Mouse (Mus musculus) embryonic fibroblast, embryonic 13.5 days (primary cell): ENCODE data around the gene Helz.

Experiments used
- CTCF ChIP-seq: IDR thresholded peaks from 2 replicates; pipeline ENCODE4 v1.5.1; 2011; ENCODE audit warnings: mild to moderate bottlenecking, control low read depth, low read length, moderate library complexity, borderline replicate concordance; ENCODE audit not compliant: insufficient read depth
- POLR2A ChIP-seq: IDR thresholded peaks from 2 replicates; pipeline ENCODE4 v1.6.1; 2011; ENCODE audit warnings: low read depth, mild to moderate bottlenecking, control low read depth, low read length, moderate library complexity

DNA sequence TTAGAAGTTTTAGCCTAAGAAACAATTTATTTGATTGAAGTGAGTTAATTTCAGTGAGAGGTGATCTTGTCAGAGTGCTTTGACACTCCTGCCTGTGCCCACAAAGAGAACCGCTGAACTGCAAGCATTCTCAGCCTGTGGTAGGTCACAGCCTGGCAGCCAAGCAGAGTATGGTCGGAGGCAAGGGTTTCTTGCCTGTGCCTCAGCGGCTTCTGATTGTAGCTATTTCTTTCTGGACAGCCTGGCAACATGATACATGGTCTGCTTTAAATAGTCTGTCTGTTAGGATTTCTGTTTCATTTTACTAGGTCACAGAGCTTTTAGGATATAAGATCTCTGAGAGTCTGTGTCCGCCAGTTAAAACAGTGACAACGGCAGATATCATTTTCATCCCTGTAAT lies 114.9 kb downstream of the Helz start:
- TF ChIP-seq POLR2A: no peak
- TF ChIP-seq CTCF: no peak
